Mouse (Mus musculus) embryo, embryonic 10 days (tissue): ENCODE measurements around the gene Kcnh7.

ENCODE experiments used
- DNase-seq: peaks from one replicate; pipeline ENCODE4 v3.0.0-alpha.2; 2015; ENCODE audit warnings: low spot score

Kcnh7 gene

GRCm38 (mm10) chr2:62935273-62935874, 248.7 kb downstream of the Kcnh7 start:
- DNase-seq, result no peak

- DNase-seq, result no peak
Observed at GRCm38 (mm10) chr2:62928494-62928893, 255.6 kb downstream of the Kcnh7 start.

- peak; percentile 17 for DNase-seq
Observed at GRCm38 (mm10) chr2:62928065-62928464, 256.0 kb downstream of the Kcnh7 start.

- no peak for DNase-seq
Observed at GRCm38 (mm10) chr2:62923803-62924202, 260.3 kb downstream of the Kcnh7 start.

GRCm38 (mm10) chr2:62907688-62908087, 276.4 kb downstream of the Kcnh7 start:
- no peak for DNase-seq

GRCm38 (mm10) chr2:62902363-62903353, 281.4 kb downstream of the Kcnh7 start:
- DNase-seq, result no peak

GRCm38 (mm10) chr2:62878763-62879162, 305.3 kb downstream of the Kcnh7 start:
- no peak for DNase-seq

- no peak for DNase-seq
Observed at GRCm38 (mm10) chr2:62855391-62855790, 328.7 kb downstream of the Kcnh7 start.

- DNase-seq, result no peak
Observed at GRCm38 (mm10) chr2:62842630-62843029, 341.5 kb downstream of the Kcnh7 start.

GRCm38 (mm10) chr2:62834261-62834660, 349.8 kb downstream of the Kcnh7 start:
- DNase-seq, result no peak

- no peak for DNase-seq
Observed at GRCm38 (mm10) chr2:62819231-62819630, 364.9 kb downstream of the Kcnh7 start.

- DNase-seq, result no peak
Observed at GRCm38 (mm10) chr2:62816016-62816415, 368.1 kb downstream of the Kcnh7 start.

- DNase-seq, result no peak
Observed at GRCm38 (mm10) chr2:62808813-62809212, 375.3 kb downstream of the Kcnh7 start.

GRCm38 (mm10) chr2:62807476-62807882, 376.6 kb downstream of the Kcnh7 start:
- no peak for DNase-seq

GRCm38 (mm10) chr2:62806931-62807330, 377.2 kb downstream of the Kcnh7 start:
- DNase-seq, result no peak

- no peak for DNase-seq
Observed at GRCm38 (mm10) chr2:62804030-62804429, 380.1 kb downstream of the Kcnh7 start.

- no peak for DNase-seq
Observed at GRCm38 (mm10) chr2:62784460-62785038, 399.5 kb downstream of the Kcnh7 start.

GRCm38 (mm10) chr2:62746256-62746655, 437.8 kb downstream of the Kcnh7 start:
- DNase-seq, result no peak

GRCm38 (mm10) chr2:62743098-62743497, 441.0 kb downstream of the Kcnh7 start:
- no peak for DNase-seq

- DNase-seq, result no peak
Observed at GRCm38 (mm10) chr2:62730671-62731070, 453.4 kb downstream of the Kcnh7 start.

GRCm38 (mm10) chr2:62727732-62728131, 456.4 kb downstream of the Kcnh7 start:
- no peak for DNase-seq

GRCm38 (mm10) chr2:62725946-62726345, 458.1 kb downstream of the Kcnh7 start:
- DNase-seq, result no peak

- no peak for DNase-seq
Observed at GRCm38 (mm10) chr2:62718411-62718810, 465.7 kb downstream of the Kcnh7 start.
